Mouse (Mus musculus): ENCODE results near the gene Sphkap.

The Sphkap gene

DNA sequence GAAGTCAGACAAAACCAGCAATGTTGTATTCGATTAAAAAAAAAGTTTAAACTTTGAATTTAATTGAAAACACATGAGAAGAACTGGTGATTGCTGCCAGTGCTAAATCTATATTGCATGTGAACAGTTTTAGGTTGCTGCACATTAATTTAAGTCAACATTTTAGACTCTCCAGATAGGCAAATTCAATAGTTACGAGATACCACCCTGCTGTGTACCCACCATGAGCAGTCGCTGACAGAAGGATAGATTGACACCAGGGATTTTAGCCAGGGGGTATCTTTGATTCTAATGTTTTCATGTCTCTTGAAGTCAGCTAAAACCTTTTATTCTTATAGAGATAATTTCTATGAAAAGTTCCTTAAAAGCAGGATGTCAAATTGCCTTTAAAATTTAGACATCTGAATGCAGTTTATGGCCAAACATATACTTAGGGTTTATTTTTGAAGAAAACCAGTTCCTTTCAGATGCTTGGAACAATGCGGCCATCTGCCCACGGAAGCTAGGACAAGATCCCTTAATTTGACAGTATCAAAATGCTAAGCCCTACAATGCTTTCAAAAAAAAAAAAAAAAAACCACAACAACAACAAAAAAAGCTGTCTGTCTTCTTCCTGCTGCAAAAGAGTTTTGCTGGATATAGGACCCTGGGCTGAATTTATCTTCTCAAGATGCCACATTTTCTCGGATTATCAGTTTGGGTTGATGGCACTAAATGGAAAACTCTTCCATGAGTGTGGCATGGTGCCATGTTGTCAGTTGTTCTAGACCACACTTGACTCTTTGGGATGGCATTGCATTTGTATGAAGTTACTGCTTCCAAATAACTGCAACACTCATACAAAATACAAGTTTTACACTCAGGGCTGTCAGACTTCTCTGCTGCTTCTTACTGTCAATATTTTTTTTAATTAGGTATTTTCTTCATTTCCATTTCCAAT lies 110.6 kb downstream of the Sphkap start:
- DNase-seq (ENCODE audit: low read depth), result no peak

- DNase-seq (ENCODE audit: low read depth), result no peak
Measured at GRCm38 (mm10) chr1:83285866-83286265, 122.1 kb downstream of the Sphkap start.

DNA sequence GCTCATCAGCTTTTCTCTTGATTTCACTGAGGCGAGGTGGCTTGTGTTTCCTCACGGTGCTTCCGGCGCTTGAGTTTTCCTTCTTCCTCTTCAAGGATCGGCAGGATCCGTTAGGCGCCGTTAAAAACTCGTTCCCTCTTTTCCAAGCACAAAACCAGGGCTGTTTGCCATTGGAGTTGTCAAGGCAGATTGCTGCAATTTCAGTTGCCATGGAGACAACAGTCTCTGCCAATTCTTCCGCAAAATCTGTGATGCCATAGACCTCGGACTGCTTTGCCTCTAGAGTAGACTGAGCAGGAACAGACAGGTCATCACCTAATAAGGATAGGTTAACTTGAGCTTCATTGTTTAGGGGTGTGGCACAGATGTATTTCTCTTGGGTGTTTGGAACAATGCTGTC lies 131.0 kb downstream of the Sphkap start:
- DNase-seq (ENCODE audit: low read depth), result no peak

- no peak for DNase-seq (ENCODE audit: low read depth)
Measured at GRCm38 (mm10) chr1:83276637-83277036, 131.4 kb downstream of the Sphkap start.

DNA sequence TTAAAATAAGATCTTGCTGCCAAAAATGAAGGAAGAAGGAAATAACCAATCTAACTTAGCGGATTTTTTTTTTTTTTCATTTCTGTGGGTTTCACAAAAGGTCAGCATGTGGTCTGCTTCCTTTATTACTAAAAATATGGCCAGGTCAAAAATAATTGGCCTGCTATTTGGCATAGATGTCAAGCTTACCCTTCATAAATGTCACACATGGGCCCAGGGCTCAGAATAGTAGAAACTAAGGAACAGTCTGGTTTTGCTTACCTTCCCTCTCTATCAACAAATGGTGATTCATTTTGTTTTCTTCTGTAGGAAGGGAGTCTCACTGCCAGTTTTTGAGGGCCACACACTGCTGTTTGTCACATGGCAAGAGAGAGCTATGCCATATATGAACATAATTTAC lies 156.3 kb downstream of the Sphkap start:
- DNase-seq (ENCODE audit: low read depth), result no peak

GRCm38 (mm10) chr1:83248235-83248746 lies 159.7 kb downstream of the Sphkap start:
- DNase-seq (ENCODE audit: low read depth), result no peak

DNA sequence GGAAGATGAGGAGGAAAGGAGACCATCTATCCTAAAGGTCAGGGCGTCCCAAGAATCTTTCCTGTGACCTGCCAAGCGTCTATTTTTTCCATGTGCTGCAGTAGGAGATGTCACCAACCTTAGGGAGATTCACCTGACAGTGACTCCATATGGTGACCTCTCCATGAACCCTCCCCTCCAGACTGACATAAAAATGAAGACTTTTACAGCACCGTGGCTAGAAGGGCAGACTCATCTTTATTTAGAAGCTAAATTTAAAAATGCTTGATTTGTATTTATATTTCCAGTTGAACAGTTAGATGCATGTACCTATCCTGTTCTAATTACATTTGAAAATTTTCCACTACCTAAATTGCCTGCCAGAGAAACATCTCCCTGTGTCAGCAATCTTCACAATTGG lies 180.1 kb downstream of the Sphkap start:
- DNase-seq (ENCODE audit: low read depth), result no peak

DNA sequence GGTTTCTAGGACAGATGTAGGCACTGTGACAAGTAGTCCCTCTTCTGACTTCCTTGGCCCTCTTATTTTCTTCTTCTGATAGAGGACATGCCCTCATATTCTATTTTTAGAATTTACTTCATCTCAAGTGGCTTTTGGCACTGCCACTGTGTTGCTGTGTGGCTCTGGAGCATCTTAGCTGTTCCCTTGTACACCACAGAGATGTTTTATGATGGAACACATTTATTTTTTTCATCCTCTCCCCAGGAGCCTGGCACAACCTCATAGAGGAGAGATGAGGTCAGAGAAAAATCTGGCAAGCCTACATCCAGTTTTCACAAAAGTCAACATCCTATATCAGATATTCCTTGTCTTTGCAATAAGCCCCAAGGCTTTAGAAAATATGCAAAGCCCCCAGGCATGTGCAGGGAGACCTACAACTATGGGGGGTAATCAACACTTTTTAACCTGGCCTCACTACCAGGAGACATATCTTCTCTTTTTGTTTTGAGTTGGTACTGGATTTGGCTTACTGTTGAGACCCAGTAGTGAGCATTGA lies 183.5 kb downstream of the Sphkap start:
- DNase-seq (ENCODE audit: low read depth), result no peak

GRCm38 (mm10) chr1:83223072-83223471 lies 184.9 kb downstream of the Sphkap start:
- DNase-seq (ENCODE audit: low read depth), result peak; percentile 33

DNA sequence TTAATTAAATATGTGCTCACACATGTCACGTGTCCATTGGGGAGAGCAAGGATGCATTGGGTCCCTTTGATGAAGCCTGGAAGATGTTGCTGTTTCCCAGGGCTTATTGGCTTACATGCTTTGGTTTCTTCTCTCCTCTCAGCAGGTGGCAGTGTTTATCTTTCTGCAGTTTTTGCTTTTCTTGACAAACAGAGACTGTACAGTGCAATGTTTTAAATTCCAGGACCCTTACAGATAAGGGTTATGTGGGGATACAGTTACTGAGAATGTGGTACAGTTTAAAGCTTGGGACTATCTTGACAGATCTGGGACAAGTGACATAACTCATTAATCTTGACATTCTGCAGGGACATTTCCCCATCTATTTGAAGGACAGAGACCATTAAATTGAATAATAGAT lies 189.7 kb downstream of the Sphkap start:
- peak; percentile 3 for DNase-seq (ENCODE audit: low read depth)

DNA sequence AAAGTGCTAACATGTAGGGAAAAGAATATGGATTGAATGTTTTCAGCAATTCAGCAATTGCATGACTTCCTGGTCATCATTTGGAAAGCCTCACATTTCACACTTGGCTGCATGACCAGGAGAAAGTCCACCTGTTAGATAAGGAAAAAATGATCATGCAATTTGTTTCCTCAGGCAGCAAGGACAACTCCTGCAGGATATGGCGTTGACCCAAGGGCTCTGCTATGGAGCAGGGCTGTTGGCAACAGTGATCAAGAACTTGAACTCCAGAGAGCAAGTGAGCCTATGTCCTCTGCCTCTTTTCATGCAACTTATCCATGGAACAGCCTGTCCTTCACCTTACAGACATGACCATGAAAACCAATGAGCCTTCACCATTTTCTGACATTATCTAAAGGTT lies 198.0 kb downstream of the Sphkap start:
- DNase-seq (ENCODE audit: low read depth), result no peak

Measured in 416B (cell line).